Mouse (Mus musculus): ENCODE measurements around the gene Adam19. TPM values are rescaled to one million over a fixed set of nuclear protein-coding genes. Genes with fewer than 3 reads are reported as not detected.

The Adam19 gene
- polyA plus RNA-seq, 1 experiment: 8.6 TPM

Other genes with a start within 250 kb of the Adam19 start
- 105 and 139 TPM in 2 replicates for gene Clint1, start 203.9 kb upstream of the Adam19 start, polyA plus RNA-seq (2012; rRNA removed)
- 2.4 and 2.5 TPM in 2 replicates for gene Lsm11, start 111.1 kb upstream of the Adam19 start, polyA plus RNA-seq (2012; rRNA removed)
- 10.0 and 11.4 TPM in 2 replicates for gene Thg1l, start 100.5 kb upstream of the Adam19 start, polyA plus RNA-seq (2012; rRNA removed)
- gene Sox30, start 75.7 kb upstream of the Adam19 start, polyA plus RNA-seq (2012; rRNA removed): 0.57 and 1.0 TPM in 2 replicates
- gene Gm12166, start 3.7 kb upstream of the Adam19 start, polyA plus RNA-seq (2012; rRNA removed): 11.5 and 13.8 TPM in 2 replicates
- gene Nipal4, start 110.5 kb downstream of the Adam19 start, polyA plus RNA-seq (2012; rRNA removed): 3.3 and 4.4 TPM in 2 replicates
- 0.05 TPM in 1 of 2 replicates, not detected in the other for gene Fndc9, start 179.5 kb downstream of the Adam19 start, polyA plus RNA-seq (2012; rRNA removed)

Measured in gonadal fat pad, adult 2 months (tissue).